Comparison of ENCODE assay signal across 26 mouse cellular contexts in genomic region chr12:113295924-113296323, GRCm38 (mm10).
A peak's percentile ranks its signal among the peaks of the same experiment; 100 is the strongest.
DNase-seq lines count a peak whose midpoint lies in the region; ATAC-seq lines count a peak whose summit lies in the region.
"Had no signal": no experiment of that assay in that cellular context is flagged by ENCODE, and none has a peak within 500 bp of the region (broad histone marks: within the 10 kb centered on the region; RNA-seq: fewer than 3 reads in every experiment).

No protein-coding gene starts in this region.

- DNase-seq in heart, adult 11 months: peak; percentile 75
- DNase-seq in heart, adult 9 months (ENCODE audit: low spot score in 2 of 2): no peak
- DNase-seq in left cerebral cortex, postnatal 25 days (ENCODE audit: low spot score in 2 of 2): peak; percentile 21 to 67
- no peak for DNase-seq in left cerebral cortex, postnatal 4 days
- DNase-seq in brain, adult 2 months (ENCODE audit: low read depth, low spot score): peak; percentile 76
- DNase-seq in adrenal gland, postnatal 25 days: no peak
- no peak for DNase-seq in thymus, postnatal 25 days
- DNase-seq: adrenal gland, postnatal 36 days; cerebellum, adult 8-10 months; cerebellum, postnatal 25 days; embryo, embryonic 11 days; gastrocnemius, postnatal 25 days; heart, postnatal 4 days; kidney, adult 9 months; kidney, postnatal 10 days; layer of hippocampus, postnatal 36 days; liver; lung, embryonic 14.5 days; lung, postnatal 14 days; retina, postnatal 1 day; thymus, postnatal 4 days had no signal

- intact Hi-C loops in left cerebral cortex, postnatal 25 days (cut with DNase I): loop anchor here (1.0 to 2.0 kb wide), 2 partner anchors 21 to 105 kb away; no protein-coding TSS in a partner anchor
- intact Hi-C loops in left cerebral cortex, postnatal 4 days (cut with DNase I): no loop called here

- ATAC-seq in hematopoietic stem cell, adult 5-6 weeks (replicated peaks in 1 of 2; ENCODE audit: insufficient read depth in 1 of 2, low FRiP score in 2 of 2, low TSS enrichment in 1 of 2, low read depth in 1 of 2, poor library complexity in 2 of 2, severe bottlenecking in 2 of 2): peak; percentile 4 to 43; a peak in 1 of 4 replicates
- ATAC-seq: CD4-positive, CD25-positive, alpha-beta regulatory T cell, adult 4 months; forebrain, embryonic 14.5 days; intestine, postnatal 0 days; midbrain, embryonic 15.5 days had no signal

Comparison
In these comparisons a context has a peak if more than half of its experiments do, and no peak if none do; other contexts are left out.
1. DNase-seq: peak in heart, adult 11 months (single experiment), left cerebral cortex, postnatal 25 days (2 of 2) and brain, adult 2 months (single experiment); none in heart, adult 9 months (0 of 2), left cerebral cortex, postnatal 4 days (single experiment), adrenal gland, postnatal 25 days (single experiment) and thymus, postnatal 25 days (single experiment).